Mouse (Mus musculus) CD4-positive helper T cell, adult 2 months (primary cell): Measurements from ENCODE around the gene Hba-x.
"Not testable (repeated sequence)": the region's sequence is repeated elsewhere in the genome, so short reads cannot be mapped to it uniquely, and the experiment has no call there.

Experiments
- DNase-seq: peaks from one replicate; pipeline ENCODE4 v3.0.0-alpha.2; 2012; ENCODE audit warnings: low read depth, missing footprints, low spot score

Gene Hba-x

GRCm38 (mm10) chr11:32248350-32248749, 27.9 kb upstream of the Hba-x start:
- no peak for DNase-seq

- no peak for DNase-seq
Measured at GRCm38 (mm10) chr11:32250880-32251763, 25.1 kb upstream of the Hba-x start.

- no peak for DNase-seq
Measured at GRCm38 (mm10) chr11:32253121-32253520, 23.1 kb upstream of the Hba-x start.

GRCm38 (mm10) chr11:32256146-32256545, 20.1 kb upstream of the Hba-x start:
- no peak for DNase-seq

- DNase-seq: no peak
Measured at GRCm38 (mm10) chr11:32256566-32256965, 19.6 kb upstream of the Hba-x start.

- no peak for DNase-seq
Measured at GRCm38 (mm10) chr11:32262674-32263415, 13.4 kb upstream of the Hba-x start.

GRCm38 (mm10) chr11:32265117-32265738, 11.0 kb upstream of the Hba-x start:
- peak; percentile 7 for DNase-seq

GRCm38 (mm10) chr11:32266194-32266593, 10.0 kb upstream of the Hba-x start:
- no peak for DNase-seq

- peak; percentile 7 for DNase-seq
Measured at GRCm38 (mm10) chr11:32266776-32267175, 9.4 kb upstream of the Hba-x start.

- peak; percentile 96 for DNase-seq
Measured at GRCm38 (mm10) chr11:32267188-32267884, 8.9 kb upstream of the Hba-x start, which contains the start of gene Nprl3. Gene Nprl3, minus strand, starts transcription at chr11:32267707.

- DNase-seq: no peak
Measured at GRCm38 (mm10) chr11:32267964-32268363, 8.2 kb upstream of the Hba-x start.

- DNase-seq: no peak
Measured at GRCm38 (mm10) chr11:32268952-32269351, 7.2 kb upstream of the Hba-x start.

- no peak for DNase-seq
Measured at GRCm38 (mm10) chr11:32271178-32271577, 5.0 kb upstream of the Hba-x start.

- no peak for DNase-seq
Measured at GRCm38 (mm10) chr11:32277736-32278457, 1.7 kb downstream of the Hba-x start.

- no peak for DNase-seq
Measured at GRCm38 (mm10) chr11:32278458-32278957, 2.3 kb downstream of the Hba-x start.

- DNase-seq: no peak
Measured at GRCm38 (mm10) chr11:32280646-32281045, 4.4 kb downstream of the Hba-x start.

GRCm38 (mm10) chr11:32281416-32282144, 5.4 kb downstream of the Hba-x start:
- no peak for DNase-seq

GRCm38 (mm10) chr11:32283091-32283777, 7.0 kb downstream of the Hba-x start, which contains the start of gene Hba-a1:
Gene Hba-a1, plus strand, starts transcription at chr11:32283511.
- not testable (repeated sequence) for DNase-seq

- DNase-seq: not testable (repeated sequence)
Measured at GRCm38 (mm10) chr11:32284582-32284981, 8.4 kb downstream of the Hba-x start.
